ENCODE assay signal across 8 mouse cellular contexts in genomic region chr9:36796224-36796623, GRCm38 (mm10). TPM values are rescaled to one million over a fixed set of nuclear protein-coding genes. Genes with fewer than 3 reads are reported as not detected.
DNase-seq lines count a peak whose midpoint lies in the region; ATAC-seq and TF ChIP-seq lines count a peak whose summit lies in the region.

No protein-coding gene starts in this region.

- ATAC-seq in neural tube, embryonic 11.5 days (ENCODE audit: insufficient read depth, low FRiP score, low TSS enrichment) = no peak
- ATAC-seq in limb, embryonic 13.5 days (ENCODE audit: low FRiP score, low read depth) = no peak
- no peak for ATAC-seq in stomach, postnatal 0 days (ENCODE audit: low FRiP score, low TSS enrichment)
- no peak for ATAC-seq in erythroid progenitor cell, adult 5-6 weeks (replicated peaks; ENCODE audit: low FRiP score, poor library complexity, severe bottlenecking)

- H3K9ac ChIP-seq in neural tube, embryonic 11.5 days (ENCODE audit: low read length) = peak overlapping the region; percentile 95
- peak overlapping the region; percentile 97 for H3K9ac ChIP-seq in limb, embryonic 13.5 days
- H3K9ac ChIP-seq in stomach, postnatal 0 days (ENCODE audit: low read length) = peak overlapping the region; percentile 97; the same call in 1 of the 2 replicates

- H3K36me3 ChIP-seq in neural tube, embryonic 11.5 days (ENCODE audit: control insufficient read depth, insufficient read depth, low read length) = no peaks in the 10 kb centered on the region; the same call in 1 of the 2 replicates
- H3K36me3 ChIP-seq in limb, embryonic 13.5 days = peaks cover 16% of the 10 kb centered on the region
- peaks cover 2% of the 10 kb centered on the region; the same call in 1 of the 2 replicates for H3K36me3 ChIP-seq in stomach, postnatal 0 days (ENCODE audit: control insufficient read depth, insufficient read depth, low read length)

- H3K27me3 ChIP-seq in neural tube, embryonic 11.5 days (ENCODE audit: control insufficient read depth, insufficient read depth, low read length) = no peaks in the 10 kb centered on the region
- H3K27me3 ChIP-seq in limb, embryonic 13.5 days = no peaks in the 10 kb centered on the region
- H3K27me3 ChIP-seq in stomach, postnatal 0 days (ENCODE audit: control insufficient read depth, insufficient read depth, low read length) = no peaks in the 10 kb centered on the region

- 26% methylated on average over 5 of the region's 5 CpGs for WGBS in neural tube, embryonic 11.5 days
- WGBS in limb, embryonic 13.5 days = 13% methylated on average over 5 of the region's 5 CpGs
- 9% methylated on average over 5 of the region's 5 CpGs for WGBS in stomach, postnatal 0 days

- peak; percentile 19 for DNase-seq in cerebellum, adult 9-10 months
- DNase-seq in cerebellum, postnatal 4 days (ENCODE audit: low spot score in 2 of 2) = no peak
- DNase-seq in neural tube, embryonic 11.5 days (ENCODE audit: low spot score) = no peak
- DNase-seq in neural tube, embryonic 10.5 days (ENCODE audit: extremely low spot score, low spot score) = no peak
- no peak for DNase-seq in stomach, postnatal 0 days (ENCODE audit: low spot score)
- DNase-seq in adrenal gland, postnatal 4 days (ENCODE audit: low spot score in 2 of 2) = no peak

- peak overlapping the region; percentile 87 for H3K4me3 ChIP-seq in neural tube, embryonic 11.5 days (ENCODE audit: low read depth, low read length)
- peak overlapping the region; percentile 97 for H3K4me3 ChIP-seq in limb, embryonic 13.5 days
- H3K4me3 ChIP-seq in stomach, postnatal 0 days (ENCODE audit: low read depth, low read length) = peak overlapping the region; percentile 86

- H3K4me1 ChIP-seq in neural tube, embryonic 11.5 days (ENCODE audit: control insufficient read depth, insufficient read depth, low read length) = peaks cover 8% of the 10 kb centered on the region
- H3K4me1 ChIP-seq in limb, embryonic 13.5 days = peaks cover 15% of the 10 kb centered on the region
- H3K4me1 ChIP-seq in stomach, postnatal 0 days (replicated peaks; ENCODE audit: control insufficient read depth, insufficient read depth) = no peaks in the 10 kb centered on the region

- TF ChIP-seq CTCF in stomach, postnatal 0 days (IDR thresholded peaks at IDR 0.05; ENCODE audit: low read depth) = no peak

- H3K9me3 ChIP-seq in neural tube, embryonic 11.5 days (ENCODE audit: control insufficient read depth, low read length) = no peaks in the 10 kb centered on the region
- H3K9me3 ChIP-seq in limb, embryonic 13.5 days = no peaks in the 10 kb centered on the region
- no peaks in the 10 kb centered on the region for H3K9me3 ChIP-seq in stomach, postnatal 0 days (ENCODE audit: control insufficient read depth, low read length)

- peak overlapping the region; percentile 91 for H3K4me2 ChIP-seq in neural tube, embryonic 11.5 days (ENCODE audit: low read depth)
- H3K4me2 ChIP-seq in limb, embryonic 13.5 days (replicated peaks) = peak overlapping the region; percentile 82
- H3K4me2 ChIP-seq in stomach, postnatal 0 days (replicated peaks; ENCODE audit: low read depth) = peak overlapping the region; percentile 70

- H3K27ac ChIP-seq in neural tube, embryonic 11.5 days (ENCODE audit: low read depth, low read length) = no peak overlapping the region
- no peak overlapping the region for H3K27ac ChIP-seq in limb, embryonic 13.5 days
- no peak overlapping the region for H3K27ac ChIP-seq in stomach, postnatal 0 days (replicated peaks)

- no peak for TF ChIP-seq EP300 in stomach, postnatal 0 days (optimal IDR thresholded peaks at IDR 0.05)

RNA-seq across cellular contexts. Expression of gene Ei24, which starts 1.0 kb away (rescaled TPM):
- 64.2 and 68.5 TPM in 2 replicates for polyA plus RNA-seq in neural tube, embryonic 11.5 days (2014; fragmentation: Nextera tagmentation; extraction: Ambion mirVana)
- 102 and 103 TPM in 2 replicates for polyA plus RNA-seq in limb, embryonic 13.5 days (2015; fragmentation: Nextera tagmentation; extraction: Ambion mirVana)
- polyA plus RNA-seq in stomach, postnatal 0 days (2015; fragmentation: Nextera tagmentation; extraction: Ambion mirVana) = 77.3 and 82.5 TPM in 2 replicates
- total RNA-seq in adrenal gland, postnatal 4 days (2021) = 100 to 1,000 TPM; 117 to 119 TPM
- total RNA-seq in erythroid progenitor cell, adult 5-6 weeks (2015; ENCODE audit: low replicate concordance) = 6.8 and 9.6 TPM in 2 replicates
- 6.7 and 16.0 TPM in 2 replicates for total RNA-seq in erythroid progenitor cell, adult 5-6 weeks (2017; ENCODE audit: low replicate concordance)

RNA-seq across cellular contexts. Expression of gene Fez1, which starts 25.4 kb away (rescaled TPM):
- polyA plus RNA-seq in neural tube, embryonic 11.5 days (2014; fragmentation: Nextera tagmentation; extraction: Ambion mirVana) = 290 and 300 TPM in 2 replicates
- polyA plus RNA-seq in limb, embryonic 13.5 days (2015; fragmentation: Nextera tagmentation; extraction: Ambion mirVana) = 33.1 and 36.7 TPM in 2 replicates
- 6.8 and 9.0 TPM in 2 replicates for polyA plus RNA-seq in stomach, postnatal 0 days (2015; fragmentation: Nextera tagmentation; extraction: Ambion mirVana)
- total RNA-seq in adrenal gland, postnatal 4 days (2021) = 10 to 100 TPM; 12.0 to 12.8 TPM
- total RNA-seq in erythroid progenitor cell, adult 5-6 weeks (2015; ENCODE audit: low replicate concordance) = not detected in 2 replicates
- total RNA-seq in erythroid progenitor cell, adult 5-6 weeks (2017; ENCODE audit: low replicate concordance) = not detected in 2 replicates

RNA-seq across cellular contexts. Expression of gene Stt3a, which starts 28.7 kb away (rescaled TPM):
- polyA plus RNA-seq in neural tube, embryonic 11.5 days (2014; fragmentation: Nextera tagmentation; extraction: Ambion mirVana) = 164 and 179 TPM in 2 replicates
- 286 and 293 TPM in 2 replicates for polyA plus RNA-seq in limb, embryonic 13.5 days (2015; fragmentation: Nextera tagmentation; extraction: Ambion mirVana)
- polyA plus RNA-seq in stomach, postnatal 0 days (2015; fragmentation: Nextera tagmentation; extraction: Ambion mirVana) = 177 and 193 TPM in 2 replicates
- total RNA-seq in adrenal gland, postnatal 4 days (2021) = 100 to 1,000 TPM; 256 to 282 TPM
- total RNA-seq in erythroid progenitor cell, adult 5-6 weeks (2015; ENCODE audit: low replicate concordance) = 96.4 and 165 TPM in 2 replicates
- total RNA-seq in erythroid progenitor cell, adult 5-6 weeks (2017; ENCODE audit: low replicate concordance) = 169 and 238 TPM in 2 replicates
